ENCODE assay signal across 9 mouse cellular contexts in genomic region chr1:184881861-184882260, GRCm38 (mm10). TPM values are rescaled to one million over a fixed set of nuclear protein-coding genes. Genes with fewer than 3 reads are reported as not detected.
DNase-seq lines count a peak whose midpoint lies in the region; ATAC-seq lines count a peak whose summit lies in the region.
"Had no signal": no experiment of that assay in that cellular context is flagged by ENCODE, and none has a peak within 500 bp of the region (broad histone marks: within the 10 kb centered on the region; RNA-seq: fewer than 3 reads in every experiment).

No protein-coding gene starts in this region.

- H3K27me3 ChIP-seq in heart, embryonic 12.5 days (replicated peaks), result peaks cover 33% of the 10 kb centered on the region
- peaks cover 27% of the 10 kb centered on the region for H3K27me3 ChIP-seq in neural tube, embryonic 11.5 days (ENCODE audit: control insufficient read depth, insufficient read depth, low read length)
- peaks cover 47% of the 10 kb centered on the region for H3K27me3 ChIP-seq in limb, embryonic 12.5 days
- peaks cover 28% of the 10 kb centered on the region for H3K27me3 ChIP-seq in stomach, embryonic 15.5 days (replicated peaks)

- H3K4me1 ChIP-seq in heart, embryonic 12.5 days (replicated peaks), result peaks cover 14% of the 10 kb centered on the region; the same call in 1 of the 2 replicates
- 0 out of 2 replicates have a peak, but pooled peaks cover 3% of the 10 kb centered on the region for H3K4me1 ChIP-seq in neural tube, embryonic 11.5 days (ENCODE audit: control insufficient read depth, insufficient read depth, low read length)
- peaks cover 14% of the 10 kb centered on the region for H3K4me1 ChIP-seq in limb, embryonic 12.5 days (replicated peaks)
- H3K4me1 ChIP-seq in stomach, embryonic 15.5 days, result peaks cover 11% of the 10 kb centered on the region

- H3K4me2 ChIP-seq in heart, embryonic 12.5 days, result peak overlapping the region; percentile 94
- H3K4me2 ChIP-seq in neural tube, embryonic 11.5 days (ENCODE audit: low read depth), result no peak overlapping the region; the same call in 1 of the 2 replicates
- peak overlapping the region; percentile 88 for H3K4me2 ChIP-seq in limb, embryonic 12.5 days
- peak overlapping the region; percentile 82 for H3K4me2 ChIP-seq in stomach, embryonic 15.5 days

- no peaks in the 10 kb centered on the region for H3K36me3 ChIP-seq in heart, embryonic 12.5 days
- no peaks in the 10 kb centered on the region for H3K36me3 ChIP-seq in neural tube, embryonic 11.5 days (ENCODE audit: control insufficient read depth, insufficient read depth, low read length)
- no peaks in the 10 kb centered on the region for H3K36me3 ChIP-seq in limb, embryonic 12.5 days
- no peaks in the 10 kb centered on the region for H3K36me3 ChIP-seq in stomach, embryonic 15.5 days

- H3K9me3 ChIP-seq in heart, embryonic 12.5 days (replicated peaks), result no peaks in the 10 kb centered on the region
- no peaks in the 10 kb centered on the region for H3K9me3 ChIP-seq in neural tube, embryonic 11.5 days (ENCODE audit: control insufficient read depth, low read length)
- 0 out of 2 replicates have a peak, but pooled peaks cover 3% of the 10 kb centered on the region for H3K9me3 ChIP-seq in limb, embryonic 12.5 days
- H3K9me3 ChIP-seq in stomach, embryonic 15.5 days, result no peaks in the 10 kb centered on the region

- WGBS in heart, embryonic 12.5 days, result 42% methylated on average over 7 of the region's 7 CpGs
- 65% methylated on average over 7 of the region's 7 CpGs for WGBS in neural tube, embryonic 11.5 days
- WGBS in limb, embryonic 12.5 days, result 63% methylated on average over 7 of the region's 7 CpGs
- WGBS in stomach, embryonic 15.5 days, result 55% methylated on average over 7 of the region's 7 CpGs

- DNase-seq in heart, postnatal 4 days, result no peak
- DNase-seq in neural tube, embryonic 11.5 days (ENCODE audit: low spot score), result no peak
- DNase-seq in neural tube, embryonic 10.5 days (ENCODE audit: extremely low spot score, low spot score), result no peak
- DNase-seq in adrenal gland, postnatal 25 days, result no peak
- DNase-seq: layer of hippocampus, adult 9-11 months had no signal

- no peak for ATAC-seq in heart, embryonic 12.5 days (ENCODE audit: insufficient number of reproducible peaks, low FRiP score)
- ATAC-seq in neural tube, embryonic 11.5 days (ENCODE audit: insufficient read depth, low FRiP score, low TSS enrichment), result no peak
- no peak for ATAC-seq in limb, embryonic 12.5 days (ENCODE audit: insufficient number of reproducible peaks, insufficient read depth, low FRiP score, low TSS enrichment, low read depth)
- ATAC-seq in stomach, embryonic 15.5 days (ENCODE audit: insufficient read depth, low FRiP score, low read depth), result no peak
- ATAC-seq in CD4-positive, CD25-positive, alpha-beta regulatory T cell, adult 4 months, result no peak

- no peak overlapping the region for H3K27ac ChIP-seq in heart, embryonic 12.5 days (ENCODE audit: poor library complexity, severe bottlenecking)
- no peak overlapping the region for H3K27ac ChIP-seq in neural tube, embryonic 11.5 days (ENCODE audit: low read depth, low read length)
- H3K27ac ChIP-seq in limb, embryonic 12.5 days, result no peak overlapping the region
- no peak overlapping the region for H3K27ac ChIP-seq in stomach, embryonic 15.5 days

- peak overlapping the region; percentile 67; the same call in 1 of the 2 replicates for H3K9ac ChIP-seq in heart, embryonic 12.5 days
- no peak overlapping the region for H3K9ac ChIP-seq in neural tube, embryonic 11.5 days (ENCODE audit: low read length)
- H3K9ac ChIP-seq in limb, embryonic 12.5 days (replicated peaks), result no peak overlapping the region
- H3K9ac ChIP-seq in stomach, embryonic 15.5 days, result peak overlapping the region; percentile 20; the same call in 1 of the 2 replicates

- peak overlapping the region; percentile 56 for H3K4me3 ChIP-seq in heart, embryonic 12.5 days
- H3K4me3 ChIP-seq in neural tube, embryonic 11.5 days (ENCODE audit: low read depth, low read length), result peak overlapping the region; percentile 43
- H3K4me3 ChIP-seq in limb, embryonic 12.5 days (replicated peaks), result peak overlapping the region; percentile 51
- peak overlapping the region; percentile 52 for H3K4me3 ChIP-seq in stomach, embryonic 15.5 days (replicated peaks)

RNA-seq across cellular contexts. Expression of gene C130074G19Rik, which starts 1.2 kb away (rescaled TPM):
- 0.51 and 0.60 TPM in 2 replicates for polyA plus RNA-seq in heart, embryonic 12.5 days (2016; fragmentation: Nextera tagmentation; extraction: Ambion mirVana)
- total RNA-seq in heart, postnatal 4 days (2021), result 10 to 100 TPM; 23.0 to 23.6 TPM
- 0.80 and 0.96 TPM in 2 replicates for polyA plus RNA-seq in neural tube, embryonic 11.5 days (2014; fragmentation: Nextera tagmentation; extraction: Ambion mirVana)
- polyA plus RNA-seq in limb, embryonic 12.5 days (2016; fragmentation: Nextera tagmentation; extraction: Ambion mirVana), result 0.84 and 1.1 TPM in 2 replicates
- 2.0 and 2.5 TPM in 2 replicates for polyA plus RNA-seq in stomach, embryonic 15.5 days (2015; fragmentation: Nextera tagmentation; extraction: Ambion mirVana)
- not detected for polyA plus RNA-seq in CD4-positive, CD25-positive, alpha-beta regulatory T cell, adult 4 months (2017; shearing (Covaris generic))
- total RNA-seq in adrenal gland, postnatal 25 days (2021), result 20.8 and 24.7 TPM in 2 replicates

RNA-seq across cellular contexts. Expression of gene Marc2, which starts 35.6 kb away (rescaled TPM):
- polyA plus RNA-seq in heart, embryonic 12.5 days (2016; fragmentation: Nextera tagmentation; extraction: Ambion mirVana), result 92.5 and 95.8 TPM in 2 replicates
- 100 to 1,000 TPM; 167 to 178 TPM for total RNA-seq in heart, postnatal 4 days (2021)
- 106 and 107 TPM in 2 replicates for polyA plus RNA-seq in neural tube, embryonic 11.5 days (2014; fragmentation: Nextera tagmentation; extraction: Ambion mirVana)
- 124 and 136 TPM in 2 replicates for polyA plus RNA-seq in limb, embryonic 12.5 days (2016; fragmentation: Nextera tagmentation; extraction: Ambion mirVana)
- 256 and 262 TPM in 2 replicates for polyA plus RNA-seq in stomach, embryonic 15.5 days (2015; fragmentation: Nextera tagmentation; extraction: Ambion mirVana)
- polyA plus RNA-seq in CD4-positive, CD25-positive, alpha-beta regulatory T cell, adult 4 months (2017; shearing (Covaris generic)), result 10 to 100 TPM; 10.7 to 32.3 TPM
- total RNA-seq in adrenal gland, postnatal 25 days (2021), result 257 and 310 TPM in 2 replicates

Comparison
In these comparisons a context has a peak if more than half of its experiments do, and no peak if none do; other contexts are left out.
1. H3K9ac ChIP-seq: peak in heart, embryonic 12.5 days (single experiment) and stomach, embryonic 15.5 days (single experiment); none in neural tube, embryonic 11.5 days (single experiment) and limb, embryonic 12.5 days (single experiment).
2. Peak in every context shown above with its lines, with median percentiles within 50 percentile points of each other: H3K4me3 ChIP-seq.